Mouse (Mus musculus) erythroid progenitor cell, adult 5-6 weeks (primary cell): Measurements from ENCODE around the gene Stpg4. TPM values are rescaled to one million over a fixed set of nuclear protein-coding genes. Genes with fewer than 3 reads are reported as not detected.

Source experiments
- ATAC-seq: replicated peaks from 2 replicates; pipeline ENCODE4 v1.8.0; 2016; ENCODE audit warnings: moderate number of reproducible peaks, mild to moderate bottlenecking, moderate TSS enrichment, inconsistent platforms; ENCODE audit not compliant: poor library complexity, low FRiP score, severe bottlenecking
- total RNA-seq, 2 experiments: library from RNA; stranded (forward) in 1 of 2; stranded (reverse) in 1 of 2; fragments of 150-400 nt in 1 of 2; fragments of 186-747, 209-891 nt in 1 of 2; gene quantifications; 2 replicates each; pipeline versions ENCODE4 v1.2.3 to v1.2.4; 2015 to 2017; ENCODE audit warnings: low replicate concordance in 2 of 2

Stpg4 gene
- total RNA-seq (2015; ENCODE audit: low replicate concordance) (not detected in 2 replicates), total RNA-seq (2017; ENCODE audit: low replicate concordance) (3.1 TPM in 1 of 2 replicates, not detected in the other)

GRCm38 (mm10) chr17:87427511-87427910, at the start of gene Stpg4:
Gene Stpg4 (minus strand): TSS chr17:87427741.
- no peak; the same call in 1 of the 2 replicates for ATAC-seq

GRCm38 (mm10) chr17:87475356-87475755, 47.8 kb upstream of the Stpg4 start:
- ATAC-seq = no peak

- ATAC-seq = no peak
These were observed 46.9 kb upstream of the Stpg4 start for GRCm38 (mm10) chr17:87474501-87474795.

- no peak for ATAC-seq
These were observed 46.4 kb upstream of the Stpg4 start for GRCm38 (mm10) chr17:87473736-87474500.

GRCm38 (mm10) chr17:87473441-87473735, 45.8 kb upstream of the Stpg4 start:
- no peak for ATAC-seq

- ATAC-seq = no peak
These were observed 45.3 kb upstream of the Stpg4 start for GRCm38 (mm10) chr17:87472879-87473278.

- ATAC-seq = no peak
These were observed 44.1 kb upstream of the Stpg4 start for GRCm38 (mm10) chr17:87471661-87472060.

GRCm38 (mm10) chr17:87470797-87471196, 43.3 kb upstream of the Stpg4 start:
- no peak for ATAC-seq

GRCm38 (mm10) chr17:87470282-87470681, 42.7 kb upstream of the Stpg4 start:
- no peak for ATAC-seq

- ATAC-seq = no peak
These were observed 41.9 kb upstream of the Stpg4 start for GRCm38 (mm10) chr17:87469428-87469827.

- no peak for ATAC-seq
These were observed 41.1 kb upstream of the Stpg4 start for GRCm38 (mm10) chr17:87468616-87469015.

- ATAC-seq = no peak
These were observed 34.0 kb upstream of the Stpg4 start for GRCm38 (mm10) chr17:87461499-87461896.

- no peak for ATAC-seq
These were observed 33.3 kb upstream of the Stpg4 start for GRCm38 (mm10) chr17:87460669-87461498.

- ATAC-seq = no peak
These were observed 32.5 kb upstream of the Stpg4 start for GRCm38 (mm10) chr17:87459750-87460668.

- 0 out of 2 replicates have a peak, but pooled peaks have one; percentile 30 for ATAC-seq
These were observed 31.6 kb upstream of the Stpg4 start for GRCm38 (mm10) chr17:87458911-87459749.

GRCm38 (mm10) chr17:87457961-87458360, 30.4 kb upstream of the Stpg4 start:
- no peak for ATAC-seq

- ATAC-seq = no peak
These were observed 26.6 kb upstream of the Stpg4 start for GRCm38 (mm10) chr17:87454121-87454520.

GRCm38 (mm10) chr17:87453336-87453735, 25.8 kb upstream of the Stpg4 start:
- ATAC-seq = no peak

GRCm38 (mm10) chr17:87448881-87449280, 21.3 kb upstream of the Stpg4 start:
- ATAC-seq = no peak
